Mouse (Mus musculus) gonadal fat pad, adult 2 months (tissue): Measurements from ENCODE around the gene Tmem170. TPM values are rescaled to one million over a fixed set of nuclear protein-coding genes. Genes with fewer than 3 reads are reported as not detected.

ENCODE experiments used
- DNase-seq: peaks from one replicate; pipeline ENCODE4 v3.0.0-alpha.2; 2012; ENCODE audit warnings: low read depth
- polyA plus RNA-seq: library from polyadenylated mRNA; depleted of rRNA; stranded (reverse); fragments of >200 nt; gene quantifications from 2 replicates; pipeline ENCODE4 v1.2.3, GENCODE M21; 2012; rRNA removed

Tmem170 gene
- polyA plus RNA-seq, 1 experiment, result 5.2 TPM

DNA sequence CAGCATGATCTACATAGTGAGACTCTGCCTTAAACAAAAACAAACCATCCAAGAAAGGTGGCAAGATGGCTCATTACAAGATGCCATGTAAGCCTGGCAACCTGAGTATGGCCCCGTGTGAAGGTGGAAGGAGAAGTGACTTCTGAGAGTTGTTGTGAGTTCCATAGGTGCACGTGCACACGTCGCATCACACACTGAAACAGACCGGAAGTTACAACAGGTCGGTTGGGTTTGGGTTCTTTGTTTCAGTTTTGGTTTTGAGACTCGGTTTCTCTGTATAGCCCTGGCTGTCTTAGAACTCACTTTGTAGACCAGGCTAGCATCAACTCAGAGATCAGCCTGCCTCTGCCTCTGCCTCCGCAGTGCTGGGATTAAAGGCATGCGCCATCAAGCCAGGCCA lies 62.7 kb downstream of the Tmem170 start:
- DNase-seq, result no peak

Other genes with a start within 250 kb of the Tmem170 start
- 371 and 461 TPM in 2 replicates for gene Ldhd, start 246.4 kb downstream of the Tmem170 start, polyA plus RNA-seq
- gene Zfp1, start 233.3 kb downstream of the Tmem170 start, polyA plus RNA-seq, result 12.1 and 12.7 TPM in 2 replicates
- gene Ctrb1, start 185.7 kb downstream of the Tmem170 start, polyA plus RNA-seq, result 4.4 and 35.9 TPM in 2 replicates
- gene Bcar1, start 132.9 kb downstream of the Tmem170 start, polyA plus RNA-seq, result 54.5 and 58.1 TPM in 2 replicates
- gene Cfdp1, start 22.5 kb downstream of the Tmem170 start, polyA plus RNA-seq, result 6.5 and 9.7 TPM in 2 replicates
- not detected in 2 replicates for gene Chst5, start 33.7 kb upstream of the Tmem170 start, polyA plus RNA-seq
- 10.0 and 13.9 TPM in 2 replicates for gene Tmem231, start 57.1 kb upstream of the Tmem170 start, polyA plus RNA-seq
- gene Gabarapl2, start 64.0 kb upstream of the Tmem170 start, polyA plus RNA-seq, result 60.3 and 71.0 TPM in 2 replicates
- 3.8 and 4.8 TPM in 2 replicates for gene Adat1, start 115.6 kb upstream of the Tmem170 start, polyA plus RNA-seq
- gene Kars, start 134.6 kb upstream of the Tmem170 start, polyA plus RNA-seq, result 49.3 and 55.8 TPM in 2 replicates
- 9.0 and 12.0 TPM in 2 replicates for gene Terf2ip, start 134.6 kb upstream of the Tmem170 start, polyA plus RNA-seq
- gene Gm6793, start 138.3 kb upstream of the Tmem170 start, polyA plus RNA-seq, result 0.08 TPM in 1 of 2 replicates, not detected in the other